Mouse (Mus musculus): ENCODE measurements at regions not wholly inside any gene's neighbourhood (a gene's known extent, or its start where the extent isn't known, plus 50 kb on each side); places are given as distances from the start of the nearest gene placed in this dataset.
A peak's percentile ranks its signal among the peaks of the same experiment; 100 is the strongest.
"Not testable (repeated sequence)": the region's sequence is repeated elsewhere in the genome, so short reads cannot be mapped to it uniquely, and the experiment has no call there.

GRCm38 (mm10) chr9:43524947-43525565, 214.4 kb downstream of the Trim29 start:
- no peak for DNase-seq

- DNase-seq, result no peak
Observed at GRCm38 (mm10) chr9:43532187-43532586, 211.6 kb upstream of the Nectin1 start.

DNA sequence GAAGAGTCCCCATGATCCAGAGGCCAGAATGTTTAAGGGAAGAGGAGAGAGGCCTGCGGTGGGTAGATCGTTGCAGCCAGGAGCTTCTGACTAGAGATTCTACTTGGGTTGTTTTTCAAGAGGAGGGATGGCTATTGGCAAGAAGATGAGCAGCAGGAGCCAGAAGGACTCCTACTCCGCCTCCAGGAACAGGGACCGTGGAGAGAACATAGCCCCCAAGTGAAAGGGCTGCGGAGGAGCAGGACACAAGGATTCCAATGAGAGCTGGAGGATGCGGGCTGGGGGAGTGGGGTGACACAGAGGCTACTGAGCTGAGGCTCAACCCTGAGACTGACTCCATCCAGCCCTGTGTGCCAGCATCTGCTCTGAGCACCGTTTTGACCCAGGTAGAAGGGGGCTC, 207.8 kb upstream of the Nectin1 start:
- no peak for DNase-seq

GRCm38 (mm10) chr9:43537121-43537520, 206.7 kb upstream of the Nectin1 start:
- no peak for DNase-seq

GRCm38 (mm10) chr9:43540131-43540530, 203.7 kb upstream of the Nectin1 start:
- DNase-seq, result no peak

- DNase-seq, result no peak
Observed at GRCm38 (mm10) chr9:43541234-43541633, 202.6 kb upstream of the Nectin1 start.

- DNase-seq, result no peak
Observed at GRCm38 (mm10) chr9:43542077-43542654, 201.6 kb upstream of the Nectin1 start.

DNA sequence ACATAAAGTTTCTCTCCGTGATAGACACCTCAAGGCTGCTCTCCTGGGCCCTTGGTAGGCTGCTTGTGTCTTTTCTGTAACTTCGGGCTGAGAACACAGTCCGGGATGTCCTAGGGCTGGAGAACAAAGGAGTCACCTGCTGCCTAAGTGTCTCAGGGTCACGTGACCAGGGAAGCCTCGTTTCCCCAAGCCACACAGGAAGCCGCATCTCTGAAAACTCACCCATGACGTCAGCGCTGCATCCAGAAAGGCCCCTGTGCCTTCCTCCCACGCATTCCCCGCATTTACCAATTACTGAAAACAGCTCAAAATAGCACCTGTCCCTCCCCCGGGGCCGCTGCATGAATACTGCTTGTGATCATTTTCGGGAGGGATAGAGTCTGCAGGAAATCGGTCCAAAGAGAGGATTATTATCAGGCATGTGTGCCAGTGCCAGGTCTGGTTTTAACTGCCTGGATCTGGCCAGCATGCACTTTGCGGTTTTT, 198.7 kb upstream of the Nectin1 start:
- DNase-seq, result peak; percentile 22

- no peak for DNase-seq
Observed at GRCm38 (mm10) chr9:43548883-43549282, 194.9 kb upstream of the Nectin1 start.

- no peak for DNase-seq
Observed at GRCm38 (mm10) chr9:43549293-43549692, 194.5 kb upstream of the Nectin1 start.

- DNase-seq, result not testable (repeated sequence)
Observed at GRCm38 (mm10) chr9:43552758-43553157, 191.0 kb upstream of the Nectin1 start.

DNA sequence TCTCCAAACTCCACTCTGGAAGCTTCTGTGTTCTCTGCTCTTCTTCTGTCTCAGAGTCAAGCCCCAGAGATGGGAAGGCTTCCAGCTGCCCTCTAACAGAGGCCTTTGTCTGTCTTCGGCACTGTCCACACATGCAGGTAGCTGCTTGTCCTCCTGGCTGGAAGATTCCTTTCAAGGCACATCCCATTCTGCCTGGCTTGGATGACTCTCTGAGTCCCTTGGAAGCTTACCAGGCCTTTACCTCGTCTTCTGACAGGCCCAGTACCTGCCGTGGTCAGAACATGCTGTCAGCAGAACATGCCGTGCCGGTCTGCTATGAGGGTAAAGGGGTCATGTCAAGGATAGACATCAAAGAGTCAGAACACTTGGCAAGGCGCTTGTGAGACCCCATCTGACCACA, 181.8 kb upstream of the Nectin1 start:
- no peak for DNase-seq

DNA sequence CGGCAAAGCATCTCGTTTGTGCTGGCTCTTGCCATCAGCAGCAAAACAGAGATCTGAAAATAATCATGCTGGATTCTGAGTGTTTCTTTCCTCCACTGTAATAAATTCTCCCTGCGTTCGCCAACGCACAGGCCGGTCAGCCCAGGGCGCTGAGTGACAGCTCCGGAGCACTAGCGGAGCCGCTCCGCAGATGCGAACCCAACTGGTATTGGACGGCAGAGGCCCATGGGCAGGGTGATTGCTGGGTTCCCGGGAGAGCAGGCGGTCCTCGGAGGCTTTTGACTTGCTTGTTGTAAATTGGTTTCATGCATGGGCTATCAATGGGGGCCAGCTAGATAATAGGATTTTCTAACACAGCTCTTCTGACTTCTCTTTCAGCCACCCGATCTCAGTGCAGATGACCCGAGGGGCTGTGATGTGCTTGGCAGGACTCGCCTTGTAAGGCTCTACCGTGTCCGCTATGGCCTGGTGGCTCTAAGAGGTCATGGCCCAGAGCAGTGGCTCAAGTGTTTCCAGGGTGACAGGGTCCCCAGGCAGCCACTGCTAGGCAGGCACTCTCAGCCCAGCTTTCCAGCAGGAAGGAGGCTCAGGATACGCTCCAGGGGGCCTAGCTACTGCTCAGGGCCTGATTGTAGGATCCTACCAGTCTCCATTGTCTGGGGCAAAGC, 179.4 kb upstream of the Nectin1 start:
- DNase-seq, result no peak

- DNase-seq, result no peak
Observed at GRCm38 (mm10) chr9:43568851-43569250, 174.9 kb upstream of the Nectin1 start.

DNA sequence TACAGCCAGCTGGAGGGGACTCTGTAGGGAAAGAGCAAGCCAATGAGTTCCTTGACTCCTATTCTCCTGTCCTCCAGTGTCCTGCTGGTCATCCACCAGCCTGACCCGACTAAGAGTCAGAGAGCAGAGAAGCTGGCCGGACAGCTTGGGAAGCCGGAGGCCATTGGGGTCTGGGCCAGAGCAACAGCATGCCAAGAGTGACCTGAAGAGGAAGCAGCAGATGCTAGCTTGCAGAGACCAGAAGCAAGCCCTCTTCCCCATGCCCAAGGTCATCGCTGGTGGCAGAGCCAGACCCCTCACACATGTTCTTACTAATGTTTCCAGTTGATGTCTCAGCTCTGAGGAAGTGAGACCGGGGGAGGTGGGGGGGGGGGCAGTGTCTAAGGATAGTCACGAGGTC, 172.7 kb upstream of the Nectin1 start:
- no peak for DNase-seq

GRCm38 (mm10) chr9:43575659-43576058, 168.1 kb upstream of the Nectin1 start:
- no peak for DNase-seq

GRCm38 (mm10) chr9:43580653-43581052, 163.1 kb upstream of the Nectin1 start:
- no peak for DNase-seq

GRCm38 (mm10) chr9:43585616-43586015, 158.2 kb upstream of the Nectin1 start:
- no peak for DNase-seq

- DNase-seq, result peak; percentile 57
Observed at GRCm38 (mm10) chr9:43593236-43593635, 150.5 kb upstream of the Nectin1 start.

GRCm38 (mm10) chr9:43594814-43595213, 149.0 kb upstream of the Nectin1 start:
- DNase-seq, result no peak

GRCm38 (mm10) chr9:43595461-43595860, 148.3 kb upstream of the Nectin1 start:
- DNase-seq, result peak; percentile 7

DNA sequence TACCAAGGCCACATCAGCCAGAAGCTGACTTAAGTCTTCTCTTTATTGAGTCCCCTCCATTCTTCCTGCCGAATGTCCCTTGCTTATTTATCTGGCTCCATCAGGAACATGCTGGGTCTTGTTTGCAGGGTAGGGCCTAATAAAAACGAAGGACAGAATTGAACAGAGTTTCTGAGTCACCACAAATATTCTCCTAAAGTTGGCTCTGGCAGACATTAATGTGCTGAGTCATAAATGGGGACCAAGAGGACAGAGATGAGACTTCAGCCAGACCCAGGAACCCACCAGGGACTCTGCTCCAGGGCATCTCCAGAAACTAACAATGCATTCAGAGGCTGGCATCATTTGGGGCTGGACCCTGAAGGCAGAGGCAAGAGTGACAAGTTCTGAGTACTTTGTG, 143.4 kb upstream of the Nectin1 start:
- no peak for DNase-seq

DNA sequence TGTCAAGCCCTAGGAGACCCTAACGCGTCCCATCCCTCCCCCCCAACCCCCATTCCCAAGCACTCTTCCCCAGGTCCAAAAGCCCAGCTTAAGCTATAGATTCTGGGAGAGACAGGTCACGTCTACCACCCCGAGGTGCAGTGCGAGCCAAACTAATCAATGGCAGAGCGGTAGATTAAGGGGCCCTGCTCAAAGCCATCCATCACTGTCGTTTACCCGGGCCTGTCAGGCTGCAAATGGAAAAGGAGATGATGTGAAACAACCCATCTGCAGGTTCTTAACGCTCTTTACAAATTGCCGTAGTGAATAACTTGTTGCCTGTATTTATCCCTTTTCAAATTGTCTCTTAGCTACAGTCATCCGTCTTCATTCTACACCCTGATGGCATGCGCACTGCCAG, 126.2 kb upstream of the Nectin1 start:
- DNase-seq, result no peak

GRCm38 (mm10) chr9:43627558-43627957, 116.2 kb upstream of the Nectin1 start:
- DNase-seq, result no peak
